Mouse (Mus musculus) induced T-regulatory cell, adult 2 months (primary cell): Measurements from ENCODE around the gene Cdca5.
"Not testable (repeated sequence)": the region's sequence is repeated elsewhere in the genome, so short reads cannot be mapped to it uniquely, and the experiment has no call there.

ENCODE experiments used
- DNase-seq: peaks from one replicate; pipeline ENCODE4 v3.0.0-alpha.2; 2012; ENCODE audit warnings: low read depth

Gene Cdca5

DNA sequence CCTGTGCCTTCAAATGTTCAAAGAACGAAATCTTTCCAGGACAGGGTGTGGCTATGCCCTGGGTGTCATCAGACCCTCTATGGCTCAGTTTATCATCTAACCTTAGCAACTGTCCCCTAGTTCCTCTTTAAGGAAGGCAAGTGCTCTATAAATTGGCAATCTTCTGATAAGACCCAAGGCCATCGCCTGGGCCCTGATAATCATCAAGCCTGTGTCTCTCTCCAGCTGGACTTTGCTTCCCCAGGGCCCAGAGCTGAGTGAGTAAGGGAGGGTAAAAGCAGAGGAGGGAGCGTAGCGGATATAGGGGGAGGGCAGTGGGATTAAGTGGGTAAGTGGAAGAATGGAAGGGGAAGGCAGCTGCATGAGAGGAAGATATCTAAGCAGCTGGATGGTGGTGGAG lies 19.7 kb downstream of the Cdca5 start:
- no peak for DNase-seq

DNA sequence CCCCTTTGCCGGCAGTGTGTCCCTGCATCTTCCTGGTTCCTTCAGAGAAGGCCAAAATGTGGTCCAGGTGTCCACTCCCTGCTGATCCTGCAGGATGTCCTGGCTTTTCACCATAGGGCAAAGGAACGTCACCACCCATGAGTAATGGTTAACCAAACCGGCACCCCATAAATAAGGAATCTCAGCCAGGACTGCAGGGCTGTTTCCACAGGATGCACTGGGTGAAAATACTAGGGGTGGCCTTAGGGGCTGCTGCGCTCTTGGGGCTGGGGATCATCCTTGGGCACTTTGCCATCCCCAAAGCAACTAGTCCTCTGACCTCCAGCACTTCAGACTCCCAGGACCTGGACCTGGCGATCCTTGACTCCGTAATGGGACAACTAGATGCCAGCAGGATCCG lies 20.8 kb downstream of the Cdca5 start, which contains the start of gene Naaladl1:
TSS of gene Naaladl1 (plus strand) at position 197 of the 400 bp plus-strand sequence.
- DNase-seq = no peak

DNA sequence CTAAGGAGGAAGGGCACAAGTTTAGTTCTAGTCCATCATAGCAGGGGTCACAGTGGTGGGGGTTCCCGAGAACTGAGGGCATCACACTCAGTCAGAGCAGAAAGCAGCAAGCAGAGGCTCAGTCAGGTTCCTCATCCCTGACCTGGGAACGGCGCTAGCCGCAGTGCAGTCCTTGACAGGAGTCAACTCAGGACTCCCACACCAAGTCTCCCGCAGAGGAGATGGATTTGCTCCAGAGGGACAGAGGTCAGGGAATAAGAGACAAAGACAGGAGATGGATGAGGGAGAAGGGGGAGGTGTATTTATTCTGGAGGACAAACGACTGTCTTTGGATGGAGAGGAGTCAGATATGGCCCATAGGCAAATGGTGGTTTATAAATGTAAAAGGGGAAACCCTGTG lies 28.3 kb downstream of the Cdca5 start:
- no peak for DNase-seq

DNA sequence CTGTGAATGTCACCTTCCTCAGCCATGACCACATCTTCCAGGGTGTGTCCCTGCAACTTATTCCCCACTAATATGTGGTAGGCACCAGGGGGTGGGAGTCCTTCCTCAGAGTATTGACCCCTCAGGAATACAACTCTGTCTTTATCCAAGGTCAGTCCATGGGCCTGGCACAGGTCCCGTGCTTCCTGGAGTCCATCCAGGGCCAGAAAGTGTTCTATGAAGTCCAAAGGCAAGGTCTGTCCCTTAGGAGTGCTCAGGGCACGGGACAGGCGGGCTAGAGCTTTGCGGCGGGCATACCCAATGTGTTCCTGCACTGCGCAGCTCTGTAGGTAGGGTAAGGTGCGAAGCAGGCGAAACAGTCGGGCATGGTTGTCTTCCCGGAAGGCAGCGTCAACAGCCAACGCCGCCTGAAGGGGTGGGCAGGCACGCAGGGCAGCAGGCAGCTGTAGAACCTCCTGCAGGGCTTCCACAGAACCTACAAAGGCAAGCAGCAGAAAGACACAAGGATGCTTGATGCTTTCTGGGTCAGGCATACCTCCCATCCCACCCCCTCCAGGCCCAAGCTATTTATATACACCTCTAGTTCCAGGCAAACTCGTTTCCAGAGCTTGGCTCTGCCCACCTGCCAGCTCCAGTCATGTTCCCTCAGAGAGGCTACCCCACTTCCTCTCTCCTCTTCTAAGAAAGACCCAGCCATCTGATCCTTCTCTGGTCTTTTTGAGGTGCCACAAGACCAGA lies 31.5 kb downstream of the Cdca5 start:
- no peak for DNase-seq

DNA sequence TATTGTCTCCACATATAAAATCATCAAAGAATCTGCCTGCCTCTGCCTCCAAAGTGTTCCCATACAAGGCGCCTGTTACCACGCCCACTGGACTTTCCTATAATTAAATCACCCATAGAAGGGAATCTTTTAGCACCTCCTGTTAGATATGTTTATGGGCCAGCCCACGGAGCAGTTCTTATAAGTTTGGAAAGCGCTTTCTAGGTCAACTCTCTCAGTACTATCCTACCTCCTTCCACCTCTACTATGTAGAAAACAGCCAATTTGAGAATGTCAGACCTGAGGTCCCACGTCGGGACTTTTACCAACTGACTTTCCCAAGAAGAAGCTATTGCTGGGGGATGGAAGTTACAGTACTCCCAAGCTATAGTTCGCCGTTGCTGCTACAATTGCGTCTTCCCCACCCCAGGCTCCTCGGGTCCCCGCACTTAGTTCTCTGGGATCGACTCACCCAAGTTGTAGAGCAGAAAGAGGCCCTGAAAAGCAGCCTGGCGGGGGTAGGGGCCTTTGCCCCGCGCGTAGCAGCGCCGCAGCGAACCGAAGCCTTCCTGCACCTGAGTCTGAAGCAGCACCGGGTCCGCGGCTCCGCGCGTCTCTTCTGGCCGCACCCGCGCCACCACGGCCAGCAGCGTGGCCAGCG lies 32.7 kb downstream of the Cdca5 start:
- peak; percentile 36 for DNase-seq

DNA sequence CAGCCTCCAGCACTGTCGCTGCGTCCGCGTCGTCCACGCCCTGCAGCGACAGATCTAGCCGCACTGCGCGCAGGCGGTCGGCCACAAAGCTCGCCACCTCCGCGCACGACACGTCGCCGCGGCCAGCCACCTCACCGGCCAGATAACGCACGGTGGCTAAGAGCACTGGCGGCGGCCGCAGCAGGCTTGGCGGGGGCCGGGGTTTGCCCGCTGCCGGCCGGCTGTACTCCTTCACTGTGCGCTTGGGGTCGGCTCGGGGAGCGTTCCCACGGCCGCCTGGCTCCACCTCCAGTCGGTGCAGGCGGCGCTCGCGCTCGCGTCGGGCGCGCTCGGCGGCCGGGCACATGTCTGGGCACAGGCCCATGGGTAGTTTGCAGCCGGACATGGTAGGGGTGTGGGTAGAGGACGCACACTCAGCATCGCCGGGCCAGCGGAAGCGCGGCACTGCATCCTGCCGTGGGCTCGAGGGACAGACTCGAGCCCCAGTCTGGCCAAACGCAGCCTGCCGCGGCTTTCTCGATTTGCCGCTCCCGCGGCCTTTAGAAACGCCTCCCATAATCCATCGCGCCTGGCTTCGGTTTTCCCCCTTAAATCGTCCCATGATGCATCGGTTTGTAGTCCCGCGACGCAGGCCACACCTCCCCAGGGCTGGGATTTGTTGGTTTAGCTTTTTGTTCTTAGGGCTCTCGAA lies 33.3 kb downstream of the Cdca5 start, which contains the start of gene Sac3d1:
TSS of gene Sac3d1 (minus strand) at position 665 of the 691 bp plus-strand sequence.
- DNase-seq = peak; percentile 96

DNA sequence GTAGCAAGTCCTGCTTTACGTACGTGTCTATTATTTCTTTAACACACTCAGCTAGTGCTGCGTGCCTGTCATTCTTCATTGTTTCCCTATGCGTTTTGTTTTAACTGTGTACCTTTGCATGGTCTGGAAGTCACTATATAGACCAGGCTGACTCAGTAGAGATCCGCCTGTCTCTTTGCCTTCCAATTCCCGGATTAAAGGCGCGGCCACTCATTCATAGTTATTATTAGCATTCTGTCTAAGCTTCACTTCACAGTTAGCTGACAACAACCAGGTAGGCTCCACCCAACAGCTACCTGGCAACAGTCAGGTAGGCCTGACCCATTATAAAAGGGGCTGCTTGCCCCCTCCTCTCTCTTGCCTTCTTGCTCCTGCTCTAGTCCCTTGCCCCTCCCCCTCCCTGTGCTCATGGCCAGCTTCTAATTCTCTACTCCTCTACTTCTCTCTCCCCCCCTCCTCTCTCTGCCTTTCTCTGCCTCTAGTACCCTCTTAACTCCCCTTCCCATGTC lies 33.9 kb downstream of the Cdca5 start:
- DNase-seq = no peak

DNA sequence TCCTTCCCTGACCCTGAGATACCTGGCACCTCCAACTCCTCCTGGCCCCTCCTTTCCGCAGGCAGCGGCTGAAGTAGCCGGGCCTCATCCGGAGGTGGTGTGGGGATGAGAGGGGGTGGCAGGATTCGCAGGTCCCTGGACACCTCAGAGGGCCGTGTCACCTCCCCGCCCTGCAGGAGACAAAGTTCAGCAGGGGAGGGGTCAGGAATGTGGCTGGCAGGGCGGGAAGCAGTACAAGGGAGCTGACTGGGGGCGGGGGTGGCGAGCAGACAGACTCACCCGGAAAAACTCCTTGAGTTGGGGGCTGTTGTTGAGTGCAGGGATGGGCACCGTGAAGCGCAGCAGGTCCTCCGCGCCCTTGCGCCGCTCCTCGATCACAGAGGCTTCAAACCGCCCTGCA lies 37.0 kb downstream of the Cdca5 start:
- DNase-seq = no peak

DNA sequence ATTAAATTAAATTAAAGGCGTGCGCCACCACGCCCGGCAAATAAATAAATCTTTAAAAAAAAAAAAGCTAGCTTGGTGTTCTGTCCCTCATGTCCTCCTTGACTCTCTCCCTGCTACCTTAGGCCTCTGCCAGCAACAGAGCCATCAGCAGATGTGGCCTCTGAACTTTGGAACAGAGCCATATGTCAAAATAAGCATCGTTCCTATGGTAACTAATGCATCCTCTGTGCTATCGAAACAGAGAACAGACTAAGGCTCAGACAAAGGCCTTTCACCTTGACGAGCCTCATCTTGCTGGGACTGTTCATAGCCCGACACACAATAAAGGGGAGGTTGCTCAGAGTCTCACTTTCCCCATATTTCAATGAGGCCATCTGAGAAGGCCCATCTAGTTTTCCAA lies 38.5 kb downstream of the Cdca5 start:
- DNase-seq = no peak

DNA sequence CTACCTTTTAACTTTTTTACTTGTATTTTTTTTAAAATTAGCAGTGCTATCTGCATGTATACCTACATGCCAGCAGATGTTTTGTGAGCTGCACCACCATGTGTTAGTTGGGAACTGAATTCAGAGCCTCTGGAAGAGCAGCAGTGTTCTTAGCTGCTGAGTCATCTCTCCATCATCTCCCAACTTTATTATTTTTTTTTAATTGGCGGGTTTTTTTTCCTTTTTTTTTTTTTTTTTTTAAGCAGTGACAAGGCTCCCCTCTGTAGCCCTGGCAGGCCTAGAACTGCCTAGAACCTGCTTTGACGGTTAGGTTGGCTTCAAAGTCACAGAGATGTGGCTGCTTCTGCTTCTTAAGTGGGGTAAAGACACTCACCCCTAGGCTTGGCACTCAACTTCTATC lies 40.1 kb downstream of the Cdca5 start:
- DNase-seq = no peak

DNA sequence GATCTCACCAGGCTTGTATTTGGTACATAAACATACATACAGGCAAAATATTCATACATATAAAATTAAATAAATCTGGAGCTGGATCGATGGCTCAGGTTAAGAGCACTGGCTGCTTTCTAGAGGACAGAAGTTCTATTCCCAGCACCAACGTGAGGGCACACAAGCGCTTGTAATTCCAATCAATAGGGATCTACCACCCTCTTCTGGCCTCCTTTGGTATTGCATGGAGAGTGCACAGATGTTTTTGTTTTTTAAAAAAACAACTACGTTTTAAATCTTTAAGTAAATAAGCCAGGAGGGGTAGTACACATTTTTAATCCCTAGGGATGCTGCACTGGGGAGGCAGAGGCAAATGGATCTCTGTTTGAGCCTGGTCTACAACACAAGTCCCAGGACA lies 41.5 kb downstream of the Cdca5 start:
- peak; percentile 91 for DNase-seq

DNA sequence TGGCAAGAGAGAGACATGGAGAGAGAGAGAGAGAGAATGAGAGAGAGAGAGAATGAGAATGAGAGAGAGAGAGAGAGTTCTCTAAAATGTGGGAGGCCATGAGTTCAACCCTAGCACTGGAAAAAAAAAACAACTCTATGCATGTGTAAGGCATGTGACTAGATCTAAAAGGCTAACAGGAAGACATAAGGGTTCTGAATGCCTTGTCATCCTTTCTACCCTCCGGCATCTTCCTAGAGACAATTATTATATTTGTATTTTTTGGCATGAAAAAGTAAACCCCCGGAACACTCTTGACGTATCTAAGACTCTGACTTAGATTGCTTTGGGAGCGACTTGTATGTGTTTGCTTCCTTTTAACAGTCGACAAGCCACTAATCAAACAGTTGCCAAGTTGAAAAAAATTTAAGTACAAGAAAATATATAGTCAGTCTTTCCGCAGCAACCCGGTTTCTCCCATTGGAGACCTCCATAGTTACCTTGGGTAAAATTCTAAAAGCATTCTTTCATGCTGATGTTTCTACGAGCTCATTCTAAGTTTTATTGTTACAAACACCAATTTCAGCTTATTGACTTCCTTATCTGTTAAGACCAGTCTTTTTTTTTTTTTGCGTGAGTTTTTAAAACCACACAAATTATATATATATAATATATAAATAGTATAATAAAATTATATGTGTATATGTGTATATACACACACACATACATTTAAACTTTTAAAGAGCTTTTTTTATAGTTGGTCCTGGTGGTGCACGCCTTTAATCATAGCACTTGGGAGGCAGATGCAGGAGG lies 42.2 kb downstream of the Cdca5 start:
- peak; percentile 34 for DNase-seq

DNA sequence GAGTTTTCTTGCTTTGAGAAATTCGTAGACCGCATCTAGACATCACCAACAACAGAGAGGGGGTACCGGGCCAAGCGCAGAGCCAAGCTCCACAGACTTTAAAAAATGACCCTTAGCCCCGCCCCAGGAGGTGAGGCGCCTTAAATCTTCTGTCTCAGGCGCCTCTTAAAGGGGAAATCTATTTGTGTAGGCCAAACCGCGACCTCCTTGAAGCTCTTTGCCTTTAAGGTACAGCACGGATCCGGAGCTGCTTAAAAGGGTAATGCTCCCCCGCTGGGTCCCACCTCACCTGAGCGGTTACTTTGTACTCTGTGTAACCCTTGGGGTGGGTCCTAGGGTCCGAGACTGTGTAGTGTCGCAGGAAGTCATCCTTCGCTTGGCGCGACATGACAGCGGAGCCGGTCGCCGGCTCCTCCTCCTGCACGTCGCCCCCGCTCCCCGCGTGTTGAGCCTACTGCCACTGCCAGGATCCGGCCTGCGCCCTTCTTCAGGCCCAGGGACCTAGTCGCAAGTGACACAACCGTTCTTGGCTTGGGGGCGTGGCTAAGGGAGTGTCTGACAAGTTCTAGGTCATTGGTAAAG lies 43.1 kb downstream of the Cdca5 start, which contains the start of gene Snx15:
TSS of gene Snx15 (minus strand) at position 545 of the 582 bp plus-strand sequence.
- peak; percentile 99 for DNase-seq

DNA sequence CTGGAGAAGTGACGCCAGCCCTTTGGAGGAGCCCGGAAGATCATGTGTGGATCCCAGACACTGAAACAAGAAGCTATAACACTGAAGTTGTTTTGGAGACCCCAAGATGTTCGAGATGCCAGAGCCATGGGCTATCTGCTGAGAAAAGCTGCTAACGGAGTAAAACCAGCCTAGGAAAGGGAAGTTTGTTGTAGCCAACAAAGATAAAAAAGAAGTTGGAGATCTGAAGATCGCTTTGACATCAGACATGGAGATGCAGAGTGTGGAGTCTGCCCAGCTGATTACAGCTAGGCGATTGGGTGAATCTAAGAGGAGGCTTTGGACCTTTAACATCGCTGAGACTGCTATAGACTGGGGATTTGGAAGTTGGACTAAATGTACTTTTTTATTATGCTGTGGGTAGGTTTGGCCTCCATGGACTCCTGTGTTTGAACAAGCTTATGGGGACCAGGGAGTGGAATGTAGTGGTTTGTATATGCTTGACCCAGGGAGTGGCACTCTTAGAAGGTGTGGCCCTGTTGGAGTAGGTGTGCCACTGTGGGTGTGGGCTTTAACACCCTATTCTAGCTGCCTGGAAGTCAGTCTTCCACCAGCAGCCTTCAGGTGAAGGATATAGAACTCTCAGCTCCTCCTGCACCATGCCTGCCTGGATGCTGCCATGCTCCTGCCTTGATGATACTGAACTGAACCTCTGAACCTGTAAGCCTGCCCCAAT lies 45.8 kb downstream of the Cdca5 start:
- not testable (repeated sequence) for DNase-seq

DNA sequence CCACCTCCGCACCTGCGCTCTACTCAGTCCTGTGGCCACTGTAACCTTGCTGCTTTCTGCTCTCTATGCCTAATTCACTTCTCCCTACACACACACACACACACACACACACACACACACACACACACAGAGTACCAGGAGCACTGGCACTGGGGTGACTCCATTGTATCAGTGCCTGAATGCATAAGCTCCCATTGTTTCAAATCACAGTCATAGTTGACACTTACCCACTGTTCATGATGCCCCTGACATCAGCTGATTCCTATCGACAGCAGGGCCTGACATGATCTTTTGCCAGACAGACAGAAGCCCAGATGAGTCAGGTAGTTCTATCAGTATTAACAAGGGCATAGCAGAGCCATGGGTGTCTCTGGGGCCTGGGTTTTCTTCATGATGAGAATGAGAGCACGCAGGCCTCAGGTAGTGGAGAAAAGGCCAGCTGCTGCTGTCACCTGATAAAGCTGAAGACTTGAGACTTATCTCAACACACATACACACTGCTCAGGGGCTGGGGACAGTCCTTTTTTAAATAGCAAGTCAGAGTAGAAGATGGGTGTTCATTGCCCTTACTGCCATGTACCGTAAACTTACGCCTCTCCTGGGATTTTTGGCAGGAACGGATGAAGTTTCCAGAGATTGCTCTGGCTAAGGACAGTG lies 47.5 kb downstream of the Cdca5 start:
- no peak for DNase-seq

DNA sequence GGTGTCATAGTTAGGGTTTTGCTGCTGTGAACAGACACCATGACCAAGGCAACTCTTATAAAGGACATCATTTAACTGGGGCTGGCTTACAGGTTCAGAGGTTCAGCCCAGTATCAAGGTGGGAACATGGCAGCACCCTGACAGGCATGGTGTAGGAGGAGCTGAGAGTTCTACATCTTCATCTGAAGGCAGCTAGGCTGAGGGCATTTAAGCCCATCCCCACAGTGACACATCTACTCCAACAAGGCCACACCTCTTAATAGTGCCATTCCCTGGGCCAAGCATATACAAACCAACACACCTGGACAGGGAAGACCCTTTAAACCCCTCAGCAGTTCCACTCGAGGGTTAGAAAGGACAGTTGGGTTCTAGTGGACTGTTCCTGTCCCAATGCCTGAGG lies 48.4 kb downstream of the Cdca5 start:
- DNase-seq = not testable (repeated sequence)

DNA sequence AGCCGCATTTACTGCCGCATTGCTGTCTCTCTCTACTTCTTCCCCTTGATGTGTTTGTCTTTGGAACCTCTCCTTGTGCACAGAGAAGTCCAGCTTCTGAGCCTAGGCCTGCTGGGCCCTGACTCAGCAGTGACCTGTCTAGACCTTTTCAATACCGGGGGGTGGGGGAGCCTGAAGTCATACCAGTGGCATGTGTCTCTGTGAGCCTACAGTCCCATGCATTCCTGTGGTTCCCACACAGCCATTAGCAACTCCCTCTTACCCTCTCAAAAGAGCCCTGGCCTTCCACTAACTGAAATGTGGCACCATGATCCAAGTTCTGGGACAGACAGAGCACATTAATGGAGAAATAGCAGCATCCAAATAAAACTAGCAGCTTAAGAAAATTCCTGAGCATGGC lies 51.6 kb downstream of the Cdca5 start:
- no peak for DNase-seq

DNA sequence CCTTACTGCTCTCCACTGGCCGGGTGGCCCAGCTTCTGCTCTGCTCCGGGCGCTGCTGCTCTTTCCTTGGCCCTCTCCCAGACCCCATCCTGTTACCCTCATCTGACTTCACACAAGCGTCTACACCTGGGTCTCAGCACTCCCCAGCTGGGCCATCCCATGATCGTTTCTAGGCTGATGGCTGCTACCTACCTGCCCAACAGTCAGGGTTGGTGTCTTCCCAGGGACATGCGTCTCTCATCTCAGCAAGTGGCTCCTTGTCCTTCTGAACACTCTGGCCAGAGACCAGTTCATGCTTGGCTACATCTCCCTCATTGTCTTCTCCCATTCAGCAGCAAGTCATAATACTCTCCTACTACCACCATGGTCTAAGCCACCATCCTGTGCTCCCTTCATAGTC lies 54.9 kb downstream of the Cdca5 start:
- DNase-seq = peak; percentile 23

DNA sequence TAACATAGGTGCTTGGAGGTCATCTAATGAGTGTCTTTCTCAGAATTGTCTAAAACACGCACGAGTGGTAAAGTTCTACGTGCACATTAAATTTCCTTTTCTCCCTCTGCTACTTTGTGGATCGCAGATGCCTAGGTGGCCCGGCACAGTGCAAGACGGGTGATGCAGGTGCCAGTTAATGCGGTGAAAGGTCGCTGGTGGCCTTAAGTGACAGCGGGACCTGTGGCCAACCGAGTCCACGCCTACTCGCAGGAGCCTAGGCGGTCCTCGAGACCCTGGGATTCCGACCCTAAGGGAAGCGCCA lies 55.5 kb downstream of the Cdca5 start:
- no peak for DNase-seq

DNA sequence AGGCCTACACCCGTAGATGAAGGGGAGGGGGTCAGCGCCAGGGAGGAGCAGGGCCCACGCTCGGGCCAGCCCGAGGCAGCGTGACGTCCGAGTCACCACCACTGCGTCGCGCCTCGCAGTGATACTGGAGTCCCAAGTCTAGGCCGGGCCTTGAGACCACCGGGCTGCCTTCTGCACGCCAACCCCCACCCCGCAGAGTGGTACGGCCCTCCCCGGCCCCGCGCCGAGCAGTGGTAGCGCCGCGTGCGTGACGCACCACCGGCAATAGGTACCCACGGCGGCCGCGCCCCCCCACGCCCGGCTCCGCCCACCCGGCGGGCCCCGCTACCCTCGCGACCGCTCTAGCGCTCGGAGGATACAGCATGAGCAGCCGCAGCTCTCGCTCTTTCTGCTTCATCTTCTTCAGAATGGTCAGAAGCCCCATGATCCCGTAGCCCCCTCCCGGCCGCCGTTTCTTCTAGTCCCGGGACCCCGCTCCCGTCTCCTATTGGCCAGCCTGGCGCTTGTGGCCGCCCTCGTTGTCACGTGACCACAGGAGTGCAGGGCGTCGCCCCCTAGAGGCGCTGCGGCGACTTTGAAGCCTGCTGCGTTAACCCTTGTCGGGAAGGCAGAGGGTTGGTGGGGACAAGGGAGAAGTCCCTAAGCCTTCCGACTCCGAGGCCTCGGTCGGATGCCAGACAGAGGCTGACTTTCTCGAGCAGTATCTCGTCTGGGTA lies 56.1 kb downstream of the Cdca5 start, which contains the start of gene Batf2:
TSS of gene Batf2 (plus strand) at position 306 of the 716 bp plus-strand sequence.
- peak; percentile 97 for DNase-seq
